Mouse (Mus musculus): Measurements from ENCODE around the gene Nr5a1.

DNA sequence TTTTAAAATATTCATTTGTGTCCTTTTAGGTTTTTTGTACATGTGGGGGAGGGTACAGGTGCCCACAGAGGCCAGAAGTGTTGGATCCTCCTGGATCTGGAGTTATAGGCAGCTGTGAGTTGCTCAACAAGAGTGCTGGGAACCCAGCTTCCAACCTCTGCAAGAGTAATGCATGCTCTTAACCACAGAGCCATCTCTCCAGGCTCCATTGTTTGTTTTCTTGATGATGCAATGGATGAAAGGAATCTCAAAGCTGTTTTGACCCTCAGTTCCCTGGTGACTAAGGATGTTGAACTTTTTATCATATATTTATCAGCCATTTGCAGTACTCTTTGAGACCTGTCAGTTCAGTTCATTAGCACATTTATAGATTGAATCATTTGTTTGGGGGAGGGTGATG, 35.4 kb downstream of the Nr5a1 start:
- TF ChIP-seq ZNF384 (IDR thresholded peaks at IDR 0.05; ENCODE audit: low read depth, low read length) (no peak), MAFK (IDR thresholded peaks at IDR 0.05; ENCODE audit: insufficient read depth, low read depth, low read length) (no peak), ZC3H11A (IDR thresholded peaks at IDR 0.05; ENCODE audit: borderline replicate concordance, low read depth, low read length) (no peak)
